Mouse (Mus musculus) kidney, adult 2 months (tissue): ENCODE measurements around the gene Chdh.

ENCODE experiments used
- CTCF ChIP-seq: fragments of 200-500 bp; conservative IDR thresholded peaks from 2 replicates; pipeline ENCODE4 v1.5.1; 2011; ENCODE audit warnings: low read depth, mild to moderate bottlenecking, control low read depth, low read length, moderate library complexity, mixed read lengths; ENCODE audit not compliant: insufficient read depth, insufficient read length
- POLR2A ChIP-seq: fragments of 200-500 bp; IDR thresholded peaks from one replicate; pipeline ENCODE4 v1.6.1; 2011; ENCODE audit warnings: low read depth, low read length, control low read depth

DNA sequence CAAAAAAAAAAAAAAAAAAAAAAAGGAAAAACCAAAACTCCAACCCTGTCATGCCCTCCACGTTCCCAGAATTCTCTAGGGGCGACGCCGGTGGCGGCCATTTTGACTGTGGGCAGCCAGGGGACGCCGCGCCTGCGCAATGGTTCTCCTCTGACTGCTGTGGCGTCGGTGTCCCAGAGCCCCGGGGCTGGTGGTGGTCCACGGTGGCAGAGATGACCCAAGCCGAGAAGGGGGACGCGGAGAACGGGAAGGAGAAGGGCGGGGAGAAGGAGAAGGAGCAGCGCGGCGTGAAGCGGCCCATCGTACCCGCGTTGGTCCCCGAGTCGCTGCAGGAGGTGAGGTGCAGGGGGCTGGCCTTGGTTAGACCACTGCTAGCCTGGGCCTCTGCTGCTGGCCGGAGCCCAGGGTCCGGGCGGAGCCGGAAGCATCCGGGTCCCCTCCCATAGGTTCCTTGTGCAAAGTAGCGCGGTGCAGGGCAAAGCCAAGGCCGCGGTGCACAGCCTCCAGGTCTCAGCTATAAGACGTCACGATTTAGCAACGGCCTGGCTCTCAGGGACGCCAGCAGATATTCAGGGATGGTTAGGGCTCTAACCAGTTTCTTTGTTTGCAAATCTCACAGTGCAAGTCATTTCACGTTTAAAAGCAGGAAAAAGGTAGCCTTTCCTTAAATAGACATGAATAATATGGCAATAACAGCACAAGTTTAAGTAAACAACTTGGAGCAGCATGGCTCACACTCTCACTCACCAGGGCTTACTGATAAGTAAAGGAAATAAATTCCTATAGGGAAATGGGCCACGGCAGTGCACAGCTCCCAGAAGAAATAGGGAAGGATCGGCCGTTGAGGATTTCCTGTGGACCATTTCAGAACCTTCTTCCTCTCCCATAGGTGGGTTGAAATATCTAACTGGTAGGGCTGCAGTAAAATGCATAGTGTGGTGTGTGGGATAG lies 30.3 kb upstream of the Chdh start, which contains the start of gene Actr8:
- TF ChIP-seq CTCF, result no peak
- TF ChIP-seq POLR2A, result peak; percentile 36
